ENCODE assay signal across 23 mouse cellular contexts in the genomic region with DNA sequence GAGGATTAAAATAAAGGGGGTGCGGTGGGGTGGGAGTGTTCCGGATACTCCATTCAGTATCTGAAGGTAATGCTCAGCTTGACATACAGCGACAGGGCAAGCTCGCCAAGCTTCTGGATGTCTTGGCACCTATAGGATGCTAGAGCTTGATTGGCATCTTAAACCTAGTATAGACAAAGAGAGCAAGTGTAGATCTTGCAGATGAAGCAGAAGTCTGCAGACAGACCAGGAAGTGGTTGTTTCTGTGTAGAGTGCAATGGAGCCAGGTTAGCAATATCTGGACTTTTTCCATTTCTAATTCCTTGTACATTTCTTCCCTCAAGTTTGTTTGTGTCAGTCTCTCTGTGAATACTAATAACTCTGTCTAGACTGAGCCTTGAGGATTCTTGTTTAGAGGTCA.
DNase-seq lines count a peak whose midpoint lies in the region; ATAC-seq and TF ChIP-seq lines count a peak whose summit lies in the region.
"Had no signal": no experiment of that assay in that cellular context is flagged by ENCODE, and none has a peak within 500 bp of the region (broad histone marks: within the 10 kb centered on the region; RNA-seq: fewer than 3 reads in every experiment).

No protein-coding gene starts in this region.

- no peak overlapping the region for H3K4me3 ChIP-seq in layer of hippocampus, adult 2 months
- H3K4me3 ChIP-seq in macrophage (ENCODE audit: inconsistent target): no peak overlapping the region
- H3K4me3 ChIP-seq: embryonic facial prominence, embryonic 12.5 days; limb, embryonic 13.5 days; neural tube, embryonic 13.5 days had no signal

- H3K79me2 ChIP-seq in macrophage (ENCODE audit: inconsistent target): peaks cover 70% of the 10 kb centered on the region

- ATAC-seq in activated CD4-positive, CD25-positive, alpha-beta regulatory T cell, adult 4 months: peak; percentile 73
- ATAC-seq: hindbrain, embryonic 16.5 days; intestine, embryonic 16.5 days; lung, postnatal 0 days had no signal

- peaks cover 21% of the 10 kb centered on the region; the same call in 1 of the 2 replicates for H3K36me3 ChIP-seq in macrophage (ENCODE audit: inconsistent target)
- H3K36me3 ChIP-seq: embryonic facial prominence, embryonic 12.5 days; limb, embryonic 13.5 days; neural tube, embryonic 13.5 days had no signal

- 22% methylated on average over 4 of the region's 4 CpGs for WGBS in macrophage (ENCODE audit: missing documents)

- no peak for DNase-seq in layer of hippocampus, adult 2 months (ENCODE audit: low spot score in 2 of 2)
- no peak for DNase-seq in layer of hippocampus, postnatal 36 days
- peak; percentile 20 for DNase-seq in CD4-positive helper T cell, adult 2 months (ENCODE audit: low read depth, low spot score)
- no peak for DNase-seq in right cerebral cortex, postnatal 4 days
- DNase-seq in left cerebral cortex, postnatal 10 days (ENCODE audit: extremely low spot score in 1 of 2, low spot score in 2 of 2): no peak
- DNase-seq in gastrocnemius, postnatal 36 days: no peak
- DNase-seq: adrenal gland, postnatal 25 days; cerebellum, adult 11-12 months; cerebellum, postnatal 10 days; kidney, adult 9 months; kidney, postnatal 14 days; midbrain, embryonic 14.5 days; retina, postnatal 1 day; right cerebral cortex, postnatal 25 days; thymus, adult 18-20 months had no signal

- peak overlapping the region; percentile 66; the same call in 1 of the 2 replicates for H3K27ac ChIP-seq in layer of hippocampus, adult 2 months
- peak overlapping the region; percentile 86 for H3K27ac ChIP-seq in macrophage
- H3K27ac ChIP-seq: embryonic facial prominence, embryonic 12.5 days; neural tube, embryonic 13.5 days had no signal

- intact Hi-C loops in left cerebral cortex, postnatal 10 days (cut with DNase I): no loop called here
- intact Hi-C loops in gastrocnemius, postnatal 36 days (cut with DNase I): no loop called here

- no peak for TF ChIP-seq CTCF in layer of hippocampus, adult 2 months (conservative IDR thresholded peaks at IDR 0.05)
